Mouse (Mus musculus): Measurements from ENCODE around the gene Cbs. TPM values are rescaled to one million over a fixed set of nuclear protein-coding genes. Genes with fewer than 3 reads are reported as not detected.

Gene Cbs
- polyA plus RNA-seq (2017; shearing (Covaris generic)): under 1 TPM; 0.28 to 0.50 TPM

GRCm38 (mm10) chr17:31636942-31637811, at the start of gene Cbs:
Cbs (minus strand) TSS chr17:31637238.

GRCm38 (mm10) chr17:31677507-31677906, 40.5 kb upstream of the Cbs start, which contains the start of gene Cryaa:
Cryaa (plus strand) TSS chr17:31677807.

GRCm38 (mm10) chr17:31658468-31659185, 21.6 kb upstream of the Cbs start, which contains the start of gene U2af1:
U2af1 (minus strand) TSS chr17:31658892.

GRCm38 (mm10) chr17:31564015-31564857, 72.8 kb downstream of the Cbs start, which contains the start of gene Pknox1:
Pknox1 (plus strand) TSS chr17:31564734.

Other genes with a start within 250 kb of the Cbs start
- gene Wdr4, start 117.3 kb downstream of the Cbs start, polyA plus RNA-seq (2017; shearing (Covaris generic)): 10 to 100 TPM; 23.3 to 39.9 TPM
- 100 to 1,000 TPM; 185 to 189 TPM for gene Ndufv3, start 117.1 kb downstream of the Cbs start, polyA plus RNA-seq (2017; shearing (Covaris generic))
- gene Pknox1, start 72.5 kb downstream of the Cbs start, polyA plus RNA-seq (2017; shearing (Covaris generic)): 10 to 100 TPM; 49.1 to 71.5 TPM
- 100 to 1,000 TPM; 194 to 226 TPM for gene U2af1, start 21.7 kb upstream of the Cbs start, polyA plus RNA-seq (2017; shearing (Covaris generic))
- gene Cryaa, start 40.6 kb upstream of the Cbs start, polyA plus RNA-seq (2017; shearing (Covaris generic)): not detected
- 10 to 100 TPM; 10.4 to 17.8 TPM for gene Sik1, start 218.6 kb upstream of the Cbs start, polyA plus RNA-seq (2017; shearing (Covaris generic))

Measured in inflammation-experienced regulatory T-cells (primary cell).